Mouse (Mus musculus) lung, embryonic 16.5 days (tissue): ENCODE data around the gene Fbxo47. TPM values are rescaled to one million over a fixed set of nuclear protein-coding genes. Genes with fewer than 3 reads are reported as not detected.

Experiments
- polyA plus RNA-seq: library from polyadenylated mRNA; unstranded; fragments of >200 nt; fragmentation: Nextera tagmentation; extraction: Ambion mirVana; gene quantifications from 2 replicates; pipeline ENCODE4 v1.2.1, GENCODE M21; 2015

The Fbxo47 gene
- polyA plus RNA-seq, 1 experiment from 2014 or later = 0.36 TPM

Other genes starting within 250 kb of the Fbxo47 start
- 3.4 and 4.0 TPM in 2 replicates for gene Mllt6, start 220.7 kb downstream of the Fbxo47 start, polyA plus RNA-seq
- 57.5 and 66.6 TPM in 2 replicates for gene Cisd3, start 198.3 kb downstream of the Fbxo47 start, polyA plus RNA-seq
- 16.2 and 16.5 TPM in 2 replicates for gene Pcgf2, start 183.7 kb downstream of the Fbxo47 start, polyA plus RNA-seq
- 430 and 457 TPM in 2 replicates for gene Psmb3, start 180.8 kb downstream of the Fbxo47 start, polyA plus RNA-seq
- 1.3 and 2.2 TPM in 2 replicates for gene Pip4k2b, start 139.4 kb downstream of the Fbxo47 start, polyA plus RNA-seq
- 16.1 and 18.5 TPM in 2 replicates for gene Cwc25, start 117.6 kb downstream of the Fbxo47 start, polyA plus RNA-seq
- 0.35 TPM in 1 of 2 replicates, not detected in the other for gene 1700001P01Rik, start 108.2 kb downstream of the Fbxo47 start, polyA plus RNA-seq
- gene Rpl23, start 101.7 kb downstream of the Fbxo47 start, polyA plus RNA-seq = 495 and 578 TPM in 2 replicates
- 163 and 167 TPM in 2 replicates for gene Lasp1, start 85.2 kb downstream of the Fbxo47 start, polyA plus RNA-seq
- 3.1 and 3.4 TPM in 2 replicates for gene B230217C12Rik, start 43.4 kb downstream of the Fbxo47 start, polyA plus RNA-seq
- 1.4 and 1.6 TPM in 2 replicates for gene Plxdc1, start 102.3 kb upstream of the Fbxo47 start, polyA plus RNA-seq
- 6.2 and 8.0 TPM in 2 replicates for gene Arl5c, start 112.0 kb upstream of the Fbxo47 start, polyA plus RNA-seq
- 6.4 and 6.7 TPM in 2 replicates for gene Cacnb1, start 138.9 kb upstream of the Fbxo47 start, polyA plus RNA-seq
- gene Rpl19, start 142.6 kb upstream of the Fbxo47 start, polyA plus RNA-seq = 999 and 1,043 TPM in 2 replicates
- 0.11 and 0.29 TPM in 2 replicates for gene Stac2, start 169.3 kb upstream of the Fbxo47 start, polyA plus RNA-seq